Comparison of ENCODE assay signal across 12 mouse cellular contexts in genomic region chr7:112012621-112013177, GRCm38 (mm10). TPM values are rescaled to one million over a fixed set of nuclear protein-coding genes. Genes with fewer than 3 reads are reported as not detected.
A peak's percentile ranks its signal among the peaks of the same experiment; 100 is the strongest.
DNase-seq lines count a peak whose midpoint lies in the region; ATAC-seq and TF ChIP-seq lines count a peak whose summit lies in the region.
"Had no signal": no experiment of that assay in that cellular context is flagged by ENCODE, and none has a peak within 500 bp of the region (broad histone marks: within the 10 kb centered on the region; RNA-seq: fewer than 3 reads in every experiment).

No protein-coding gene starts in this region.

- no peak for TF ChIP-seq CTCF in heart, adult 2 months (IDR thresholded peaks at IDR 0.05)
- TF ChIP-seq CTCF in stomach, postnatal 0 days (IDR thresholded peaks at IDR 0.05; ENCODE audit: low read depth) = no peak
- no peak for TF ChIP-seq CTCF in left cerebral cortex, adult 2 months (IDR thresholded peaks at IDR 0.05)
- TF ChIP-seq CTCF in forebrain, postnatal 0 days (IDR thresholded peaks at IDR 0.05; ENCODE audit: low read depth) = no peak

- H3K9me3 ChIP-seq in forebrain, embryonic 15.5 days = no peaks in the 10 kb centered on the region
- H3K9me3 ChIP-seq in forebrain, embryonic 10.5 days = no peaks in the 10 kb centered on the region
- no peaks in the 10 kb centered on the region for H3K9me3 ChIP-seq in lung, embryonic 15.5 days
- H3K9me3 ChIP-seq in stomach, postnatal 0 days (ENCODE audit: control insufficient read depth, low read length) = no peaks in the 10 kb centered on the region
- H3K9me3 ChIP-seq in forebrain, postnatal 0 days (ENCODE audit: low read length) = no peaks in the 10 kb centered on the region
- H3K9me3 ChIP-seq: embryonic facial prominence, embryonic 12.5 days; stomach, embryonic 15.5 days had no signal

- intact Hi-C loops in heart, adult 2 months (cut with DNase I) = no loop called here
- intact Hi-C loops in left cerebral cortex, adult 2 months (cut with DNase I) = no loop called here

- no peaks in the 10 kb centered on the region for H3K79me2 ChIP-seq in heart, adult 2 months (replicated peaks; ENCODE audit: control insufficient read depth, insufficient read depth, low read length)

- no peaks in the 10 kb centered on the region for H3K4me1 ChIP-seq in forebrain, embryonic 15.5 days
- H3K4me1 ChIP-seq in forebrain, embryonic 10.5 days = peaks cover 10% of the 10 kb centered on the region
- no peaks in the 10 kb centered on the region for H3K4me1 ChIP-seq in heart, adult 2 months (ENCODE audit: control insufficient read depth, insufficient read depth, low read length)
- H3K4me1 ChIP-seq in lung, embryonic 15.5 days = peaks cover 25% of the 10 kb centered on the region
- no peaks in the 10 kb centered on the region for H3K4me1 ChIP-seq in stomach, postnatal 0 days (replicated peaks; ENCODE audit: control insufficient read depth, insufficient read depth)
- H3K4me1 ChIP-seq in forebrain, postnatal 0 days (ENCODE audit: insufficient read depth) = 0 out of 2 replicates have a peak, but pooled peaks cover 5% of the 10 kb centered on the region
- H3K4me1 ChIP-seq: embryonic facial prominence, embryonic 12.5 days had no signal

- no peak for ATAC-seq in forebrain, embryonic 15.5 days (replicated peaks)
- ATAC-seq in lung, embryonic 15.5 days (ENCODE audit: borderline replicate concordance, extremely low read depth, low FRiP score, low TSS enrichment) = peak; percentile 72
- peak; percentile 84 for ATAC-seq in stomach, postnatal 0 days (ENCODE audit: low FRiP score, low TSS enrichment)
- ATAC-seq in forebrain, postnatal 0 days = no peak

- 0 out of 2 replicates have a peak overlapping the region, but pooled peaks have one; percentile 52 for H3K27ac ChIP-seq in forebrain, embryonic 15.5 days (replicated peaks)
- no peak overlapping the region for H3K27ac ChIP-seq in forebrain, embryonic 10.5 days
- H3K27ac ChIP-seq in heart, adult 2 months = no peak overlapping the region
- peak overlapping the region; percentile 79 for H3K27ac ChIP-seq in lung, embryonic 15.5 days
- H3K27ac ChIP-seq in stomach, postnatal 0 days (replicated peaks) = peak overlapping the region; percentile 63
- H3K27ac ChIP-seq in left cerebral cortex, adult 2 months = no peak overlapping the region
- H3K27ac ChIP-seq in forebrain, postnatal 0 days (ENCODE audit: low read depth, low read length) = no peak overlapping the region
- H3K27ac ChIP-seq: embryonic facial prominence, embryonic 12.5 days had no signal

- no peaks in the 10 kb centered on the region for H3K27me3 ChIP-seq in forebrain, embryonic 15.5 days
- H3K27me3 ChIP-seq in forebrain, embryonic 10.5 days (ENCODE audit: poor library complexity, severe bottlenecking) = no peaks in the 10 kb centered on the region
- no peaks in the 10 kb centered on the region for H3K27me3 ChIP-seq in heart, adult 2 months (ENCODE audit: control insufficient read depth, insufficient read depth, low read length)
- H3K27me3 ChIP-seq in lung, embryonic 15.5 days = no peaks in the 10 kb centered on the region
- H3K27me3 ChIP-seq in stomach, postnatal 0 days (ENCODE audit: control insufficient read depth, insufficient read depth, low read length) = no peaks in the 10 kb centered on the region
- H3K27me3 ChIP-seq in forebrain, postnatal 0 days (ENCODE audit: insufficient read depth, low read length) = no peaks in the 10 kb centered on the region
- H3K27me3 ChIP-seq: embryonic facial prominence, embryonic 12.5 days; stomach, embryonic 15.5 days had no signal

- no peak overlapping the region for H3K4me2 ChIP-seq in forebrain, embryonic 15.5 days (replicated peaks)
- no peak overlapping the region for H3K4me2 ChIP-seq in lung, embryonic 15.5 days
- H3K4me2 ChIP-seq in stomach, postnatal 0 days (replicated peaks; ENCODE audit: low read depth) = no peak overlapping the region
- H3K4me2 ChIP-seq in forebrain, postnatal 0 days (ENCODE audit: low read depth) = no peak overlapping the region
- H3K4me2 ChIP-seq: embryonic facial prominence, embryonic 12.5 days; liver, embryonic 11.5 days; stomach, embryonic 15.5 days had no signal

- H3K36me3 ChIP-seq in forebrain, embryonic 15.5 days = no peaks in the 10 kb centered on the region
- no peaks in the 10 kb centered on the region for H3K36me3 ChIP-seq in forebrain, embryonic 10.5 days (replicated peaks)
- no peaks in the 10 kb centered on the region for H3K36me3 ChIP-seq in heart, adult 2 months (ENCODE audit: control insufficient read depth, insufficient read depth, low read length)
- H3K36me3 ChIP-seq in lung, embryonic 15.5 days = no peaks in the 10 kb centered on the region
- no peaks in the 10 kb centered on the region for H3K36me3 ChIP-seq in stomach, postnatal 0 days (ENCODE audit: control insufficient read depth, insufficient read depth, low read length)
- H3K36me3 ChIP-seq in forebrain, postnatal 0 days (ENCODE audit: insufficient read depth) = no peaks in the 10 kb centered on the region
- H3K36me3 ChIP-seq: embryonic facial prominence, embryonic 12.5 days; stomach, embryonic 15.5 days had no signal

- no peak for TF ChIP-seq EP300 in heart, adult 2 months (IDR thresholded peaks at IDR 0.05; ENCODE audit: insufficient read depth, low read depth, low read length)
- no peak for TF ChIP-seq EP300 in stomach, postnatal 0 days (optimal IDR thresholded peaks at IDR 0.05)

- DNase-seq in forebrain, embryonic 10.5 days (ENCODE audit: extremely low spot score, low spot score) = no peak
- peak; percentile 20 for DNase-seq in heart, postnatal 4 days
- DNase-seq in heart, adult 2 months = no peak
- peak; percentile 41 for DNase-seq in stomach, postnatal 0 days (ENCODE audit: low spot score)
- DNase-seq in left cerebral cortex, adult 2 months (ENCODE audit: extremely low spot score in 1 of 2, low spot score in 2 of 2) = no peak
- no peak for DNase-seq in forebrain, postnatal 0 days
- DNase-seq: thymus, postnatal 4 days had no signal

- WGBS in forebrain, embryonic 15.5 days = 88% methylated on average over 6 of the region's 6 CpGs
- WGBS in forebrain, embryonic 10.5 days = 92% methylated on average over 6 of the region's 6 CpGs
- WGBS in heart, adult 2 months = 49% methylated on average over 6 of the region's 6 CpGs
- WGBS in lung, embryonic 15.5 days = 36% methylated on average over 6 of the region's 6 CpGs
- 28% methylated on average over 6 of the region's 6 CpGs for WGBS in stomach, postnatal 0 days
- WGBS in forebrain, postnatal 0 days = 85% methylated on average over 6 of the region's 6 CpGs

- no peak overlapping the region for H3K9ac ChIP-seq in forebrain, embryonic 15.5 days (replicated peaks)
- H3K9ac ChIP-seq in heart, adult 2 months (ENCODE audit: low read depth, low read length) = no peak overlapping the region
- no peak overlapping the region for H3K9ac ChIP-seq in lung, embryonic 15.5 days
- no peak overlapping the region for H3K9ac ChIP-seq in stomach, postnatal 0 days (ENCODE audit: low read length)
- H3K9ac ChIP-seq in forebrain, postnatal 0 days = no peak overlapping the region
- H3K9ac ChIP-seq: embryonic facial prominence, embryonic 12.5 days; stomach, embryonic 15.5 days had no signal

- no peak for TF ChIP-seq POLR2A in heart, adult 2 months (IDR thresholded peaks at IDR 0.05; ENCODE audit: insufficient read depth, low read depth, low read length)

- H3K4me3 ChIP-seq in forebrain, embryonic 15.5 days = no peak overlapping the region
- H3K4me3 ChIP-seq in forebrain, embryonic 10.5 days = no peak overlapping the region
- H3K4me3 ChIP-seq in heart, adult 2 months = no peak overlapping the region
- H3K4me3 ChIP-seq in lung, embryonic 15.5 days = no peak overlapping the region
- H3K4me3 ChIP-seq in stomach, postnatal 0 days (ENCODE audit: low read depth, low read length) = no peak overlapping the region
- H3K4me3 ChIP-seq in left cerebral cortex, adult 2 months = no peak overlapping the region
- no peak overlapping the region for H3K4me3 ChIP-seq in forebrain, postnatal 0 days (ENCODE audit: low read depth, low read length)
- H3K4me3 ChIP-seq: embryonic facial prominence, embryonic 12.5 days; stomach, embryonic 15.5 days had no signal

RNA-seq across cellular contexts. Expression of gene Usp47, which starts 10.6 kb away (rescaled TPM):
- 88.1 and 91.3 TPM in 2 replicates for polyA plus RNA-seq in forebrain, embryonic 15.5 days (2015; fragmentation: Nextera tagmentation; extraction: Ambion mirVana)
- 86.0 and 88.3 TPM in 2 replicates for polyA plus RNA-seq in forebrain, embryonic 10.5 days (2016; fragmentation: Nextera tagmentation; extraction: Ambion mirVana)
- total RNA-seq in heart, postnatal 4 days (2021) = 10 to 100 TPM; 90.9 to 91.6 TPM
- total RNA-seq in heart, adult 2 months (2021) = 10 to 100 TPM; 78.0 to 90.2 TPM
- 15.7 and 33.8 TPM in 2 replicates for polyA plus RNA-seq in heart, adult 2 months (2012; rRNA removed)
- polyA plus RNA-seq in lung, embryonic 15.5 days (2015; fragmentation: Nextera tagmentation; extraction: Ambion mirVana) = 66.6 and 68.9 TPM in 2 replicates
- polyA plus RNA-seq in stomach, postnatal 0 days (2015; fragmentation: Nextera tagmentation; extraction: Ambion mirVana) = 23.7 and 24.5 TPM in 2 replicates
- 10 to 100 TPM; 64.1 to 73.5 TPM for total RNA-seq in left cerebral cortex, adult 2 months (2021)
- 102 and 121 TPM in 2 replicates for total RNA-seq in forebrain, postnatal 0 days (2014; rRNA removed)
- polyA plus RNA-seq in forebrain, postnatal 0 days (2015; fragmentation: Nextera tagmentation; extraction: Ambion mirVana) = 44.0 and 52.0 TPM in 2 replicates

Comparison
In these comparisons a context has a peak if more than half of its experiments do, and no peak if none do; other contexts are left out.
1. H3K27ac ChIP-seq: peak in forebrain, embryonic 15.5 days (single experiment), lung, embryonic 15.5 days (single experiment) and stomach, postnatal 0 days (single experiment); none in forebrain, embryonic 10.5 days (single experiment), heart, adult 2 months (single experiment), left cerebral cortex, adult 2 months (single experiment) and forebrain, postnatal 0 days (single experiment).
2. DNase-seq: peak in heart, postnatal 4 days (single experiment) and stomach, postnatal 0 days (single experiment); none in forebrain, embryonic 10.5 days (single experiment), heart, adult 2 months (0 of 2), left cerebral cortex, adult 2 months (0 of 2) and forebrain, postnatal 0 days (single experiment).
3. ATAC-seq: peak in lung, embryonic 15.5 days (single experiment) and stomach, postnatal 0 days (single experiment); none in forebrain, embryonic 15.5 days (single experiment) and forebrain, postnatal 0 days (single experiment).